Mouse (Mus musculus) erythroblast, embryonic 14.5 days (primary cell): Measurements from ENCODE around the gene Ccdc8.

Experiments used
- GATA1 ChIP-seq: IDR thresholded peaks from 2 replicates; pipeline ENCODE4 v1.6.1; 2012; ENCODE audit warnings: low read length, inconsistent platforms, mixed read lengths
- TAL1 ChIP-seq: IDR thresholded peaks from 3 replicates; pipeline ENCODE4 v1.6.1; 2012; ENCODE audit warnings: low read length, inconsistent platforms, mixed read lengths

GRCm38 (mm10) chr7:16959539-16960187 lies 32.8 kb upstream of the Ccdc8 start, which contains the start of gene Pnmal1:
- TF ChIP-seq GATA1 (no peak), TAL1 (no peak)
